Mouse (Mus musculus) central nervous system, embryonic 11.5 days (tissue): ENCODE measurements around the gene Olfr632. TPM values are rescaled to one million over a fixed set of nuclear protein-coding genes. Genes with fewer than 3 reads are reported as not detected.

Source experiments
- polyA plus RNA-seq: library from polyadenylated mRNA; depleted of rRNA; stranded (reverse); fragments of >200 nt; gene quantifications from 2 replicates; pipeline ENCODE4 v1.2.3, GENCODE M21; 2012; rRNA removed

The Olfr632 gene
- 0.11 and 0.36 TPM in 2 replicates for polyA plus RNA-seq

DNA sequence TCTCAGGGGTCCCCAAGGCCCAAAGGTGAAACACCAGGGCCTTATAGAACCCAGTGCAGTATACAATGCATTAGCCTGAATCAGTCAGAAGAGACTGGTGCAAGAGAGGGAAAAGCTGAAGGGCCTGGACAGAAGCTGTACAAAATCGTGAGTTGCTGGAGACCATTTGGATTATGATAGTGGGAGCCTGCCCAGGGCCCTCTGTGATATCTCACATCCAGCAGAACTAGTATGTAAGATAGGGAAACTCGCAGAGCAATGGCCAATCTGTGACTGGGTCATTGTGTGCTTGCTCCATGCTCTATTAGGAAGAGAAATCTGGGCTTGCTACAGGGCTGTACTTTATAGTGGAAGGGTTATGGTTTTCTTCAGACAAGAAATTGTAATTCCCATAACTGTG, at the start of gene Olfr632:
Gene Olfr632 (plus strand): TSS at position 84 of the 400 bp plus-strand sequence.

GRCm38 (mm10) chr7:103886152-103886551, 48.0 kb upstream of the Olfr632 start, which contains the start of gene Olfr66:
Olfr66 (minus strand) TSS chr7:103886252.

DNA sequence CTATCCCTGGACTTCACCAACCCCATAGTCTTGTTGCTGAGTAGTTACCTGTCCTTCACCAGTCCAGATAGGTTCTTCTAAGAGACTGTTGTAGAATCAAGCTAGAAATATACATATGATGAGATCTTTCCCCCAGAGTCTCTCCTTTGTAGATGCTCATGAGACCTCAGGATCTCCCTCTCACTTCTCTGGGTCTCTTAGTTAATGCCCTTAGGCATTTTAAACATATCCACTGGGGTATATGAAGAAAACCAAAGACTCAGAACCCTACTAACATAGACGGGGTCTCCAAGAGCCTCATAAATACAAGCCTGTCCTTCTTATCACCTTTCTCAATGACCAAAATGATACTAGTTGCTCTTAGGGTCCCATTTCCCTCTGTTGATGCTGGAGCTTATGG, 39.8 kb upstream of the Olfr632 start, which contains the start of gene Olfr64:
Gene Olfr64 (minus strand): TSS at position 101 of the 400 bp plus-strand sequence.

GRCm38 (mm10) chr7:103903187-103903586, 31.0 kb upstream of the Olfr632 start, which contains the start of gene Olfr65:
Olfr65 (plus strand) TSS chr7:103903487.

DNA sequence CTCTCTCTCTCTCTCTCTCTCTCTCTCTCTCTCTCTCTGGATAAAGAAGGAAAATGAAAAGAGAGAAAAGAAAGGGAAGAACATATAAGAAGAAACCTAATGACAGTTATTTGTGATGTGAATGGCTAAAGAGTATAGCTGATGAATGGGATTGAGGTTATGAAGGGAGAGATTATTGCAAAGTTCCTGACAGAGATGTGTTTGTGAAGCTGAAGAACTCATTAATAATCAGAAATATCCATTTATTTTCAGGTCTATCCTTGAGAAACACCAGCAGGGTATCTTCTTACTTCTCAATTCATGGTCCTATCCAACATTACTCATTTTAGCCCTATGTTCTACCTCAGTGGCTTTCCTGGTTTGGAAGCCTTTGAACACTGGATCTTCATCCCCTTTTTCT, 5.6 kb upstream of the Olfr632 start, which contains the start of gene Olfr631:
Gene Olfr631 (plus strand): TSS at position 301 of the 400 bp plus-strand sequence.

DNA sequence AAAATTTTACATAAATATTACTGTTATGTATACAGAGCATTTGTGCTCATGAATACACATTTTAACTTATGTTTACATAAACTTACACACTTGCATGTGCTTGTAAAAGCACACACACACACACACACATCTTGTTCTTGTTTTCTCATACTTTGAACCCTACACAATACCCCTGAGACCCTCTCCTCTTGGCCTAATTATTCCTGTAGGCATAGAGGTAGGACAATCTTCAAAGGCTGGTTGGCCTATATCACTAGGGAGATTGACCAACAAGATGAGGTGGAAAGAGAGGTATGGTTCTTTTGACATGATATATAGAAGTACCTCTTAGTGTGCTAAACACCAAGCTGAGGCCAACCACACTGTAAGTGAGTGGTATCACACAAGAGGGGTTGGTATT, 10.0 kb downstream of the Olfr632 start, which contains the start of gene Olfr633:
Gene Olfr633 (plus strand): TSS at position 301 of the 400 bp plus-strand sequence.

GRCm38 (mm10) chr7:103970852-103971251, 36.7 kb downstream of the Olfr632 start, which contains the start of gene Olfr635:
Olfr635 (plus strand) TSS chr7:103971152.

Other genes with a start within 250 kb of the Olfr632 start
- not detected in 2 replicates for gene Olfr243, start 219.7 kb upstream of the Olfr632 start, polyA plus RNA-seq
- gene Olfr628, start 204.0 kb upstream of the Olfr632 start, polyA plus RNA-seq: not detected in 2 replicates
- gene Olfr629, start 189.4 kb upstream of the Olfr632 start, polyA plus RNA-seq: not detected in 2 replicates
- not detected in 2 replicates for gene Olfr630, start 177.0 kb upstream of the Olfr632 start, polyA plus RNA-seq
- gene Olfr69, start 162.8 kb upstream of the Olfr632 start, polyA plus RNA-seq: not detected in 2 replicates
- not detected in 2 replicates for gene Olfr68, start 154.6 kb upstream of the Olfr632 start, polyA plus RNA-seq
- not detected in 2 replicates for gene Olfr67, start 142.5 kb upstream of the Olfr632 start, polyA plus RNA-seq
- 1,727 and 2,114 TPM in 2 replicates for gene Hbb-bt, start 120.4 kb upstream of the Olfr632 start, polyA plus RNA-seq
- gene Hbb-bs, start 106.3 kb upstream of the Olfr632 start, polyA plus RNA-seq: 1,278 and 2,335 TPM in 2 replicates
- 0.40 TPM in 1 of 2 replicates, not detected in the other for gene Hbb-bh2, start 93.8 kb upstream of the Olfr632 start, polyA plus RNA-seq
- gene Hbb-bh1, start 91.2 kb upstream of the Olfr632 start, polyA plus RNA-seq: 1,953 and 3,124 TPM in 2 replicates
- 10,518 and 17,284 TPM in 2 replicates for gene Hbb-y, start 81.1 kb upstream of the Olfr632 start, polyA plus RNA-seq
- gene Olfr66, start 48.1 kb upstream of the Olfr632 start, polyA plus RNA-seq: not detected in 2 replicates
- not detected in 2 replicates for gene Olfr64, start 39.9 kb upstream of the Olfr632 start, polyA plus RNA-seq
- gene Olfr65, start 30.9 kb upstream of the Olfr632 start, polyA plus RNA-seq: not detected in 2 replicates
- gene Olfr631, start 5.5 kb upstream of the Olfr632 start, polyA plus RNA-seq: not detected in 2 replicates
- gene Olfr633, start 10.1 kb downstream of the Olfr632 start, polyA plus RNA-seq: not detected in 2 replicates
- gene Olfr635, start 36.8 kb downstream of the Olfr632 start, polyA plus RNA-seq: not detected in 2 replicates
- not detected in 2 replicates for gene Olfr638, start 64.4 kb downstream of the Olfr632 start, polyA plus RNA-seq
- not detected in 2 replicates for gene Olfr639, start 83.0 kb downstream of the Olfr632 start, polyA plus RNA-seq
- gene Olfr640, start 91.2 kb downstream of the Olfr632 start, polyA plus RNA-seq: not detected in 2 replicates
- not detected in 2 replicates for gene Olfr641, start 101.1 kb downstream of the Olfr632 start, polyA plus RNA-seq
- gene Olfr642, start 118.3 kb downstream of the Olfr632 start, polyA plus RNA-seq: not detected in 2 replicates
- not detected in 2 replicates for gene 4930516K23Rik, start 127.1 kb downstream of the Olfr632 start, polyA plus RNA-seq
- not detected in 2 replicates for gene Olfr644, start 137.5 kb downstream of the Olfr632 start, polyA plus RNA-seq
- gene Olfr645, start 151.1 kb downstream of the Olfr632 start, polyA plus RNA-seq: not detected in 2 replicates
- gene Olfr646, start 170.5 kb downstream of the Olfr632 start, polyA plus RNA-seq: not detected in 2 replicates
- not detected in 2 replicates for gene Ubqln5, start 195.5 kb downstream of the Olfr632 start, polyA plus RNA-seq
- not detected in 2 replicates for gene Olfr643, start 203.1 kb downstream of the Olfr632 start, polyA plus RNA-seq
- gene Ubqln3, start 208.9 kb downstream of the Olfr632 start, polyA plus RNA-seq: not detected in 2 replicates
- gene Ubqlnl, start 216.2 kb downstream of the Olfr632 start, polyA plus RNA-seq: not detected in 2 replicates
- 0.02 TPM in 1 of 2 replicates, not detected in the other for gene Olfm5, start 230.5 kb downstream of the Olfr632 start, polyA plus RNA-seq
- gene Olfr648, start 249.0 kb downstream of the Olfr632 start, polyA plus RNA-seq: 0.01 and 0.07 TPM in 2 replicates